Mouse (Mus musculus): ENCODE results near the gene Adm. TPM values are rescaled to one million over a fixed set of nuclear protein-coding genes. Genes with fewer than 3 reads are reported as not detected.
A peak's percentile ranks its signal among the peaks of the same experiment; 100 is the strongest.

Gene Adm
- polyA plus RNA-seq, 1 experiment from 2014 or later: 12.5 TPM

DNA sequence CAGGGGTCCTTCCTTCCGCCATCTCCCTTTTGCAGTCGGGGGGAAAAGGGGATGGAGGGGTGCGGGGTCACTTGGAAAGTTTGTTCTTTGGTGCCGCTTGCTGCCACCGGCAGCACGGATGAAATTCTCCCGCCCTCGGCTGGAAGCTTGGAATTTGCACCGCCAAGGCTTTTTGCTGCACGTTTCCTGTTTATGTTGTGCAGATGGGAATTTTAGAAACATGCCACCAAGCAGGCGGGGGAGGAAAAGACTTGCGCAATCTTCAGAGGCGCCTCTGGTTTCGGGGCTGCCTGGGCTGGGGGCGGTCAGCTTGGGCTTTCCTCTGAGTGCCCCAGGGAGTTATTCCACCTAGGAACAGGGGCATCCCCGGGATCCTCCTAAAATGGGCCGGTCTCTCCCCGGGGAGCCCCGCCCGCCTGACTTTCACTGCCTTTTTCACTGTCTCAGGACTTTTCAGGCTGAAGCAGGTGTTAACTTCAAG lies 12.3 kb upstream of the Adm start:
- Histone ChIP-seq H3K27me3 (peaks cover 8% of the 10 kb centered on the region; the same call in 1 of the 2 replicates), H3K4me3 (replicated peaks) (peak overlapping the region; percentile 77), H3K9me3 (replicated peaks) (no peaks in the 10 kb centered on the region), H3K27ac (peak overlapping the region; percentile 98), H3K36me3 (no peaks in the 10 kb centered on the region), H3K4me1 (peaks cover 21% of the 10 kb centered on the region), H3K4me2 (peak overlapping the region; percentile 90), H3K9ac (peak overlapping the region; percentile 92)
- under 1% methylated on average over 20 of the region's 20 CpGs for WGBS
- ATAC-seq (replicated peaks; ENCODE audit: low FRiP score): peak; percentile 47

GRCm38 (mm10) chr7:110615792-110616191 lies 11.7 kb upstream of the Adm start:
- Histone ChIP-seq H3K9me3 (replicated peaks) (no peaks in the 10 kb centered on the region), H3K27ac (peak overlapping the region; percentile 98), H3K4me1 (peaks cover 21% of the 10 kb centered on the region), H3K27me3 (peaks cover 11% of the 10 kb centered on the region; the same call in 1 of the 2 replicates), H3K9ac (peak overlapping the region; percentile 92), H3K4me2 (peak overlapping the region; percentile 90), H3K36me3 (no peaks in the 10 kb centered on the region), H3K4me3 (replicated peaks) (peak overlapping the region; percentile 77; the same call in 1 of the 2 replicates)
- ATAC-seq (replicated peaks; ENCODE audit: low FRiP score): no peak
- 14% methylated on average over 11 of the region's 11 CpGs for WGBS

DNA sequence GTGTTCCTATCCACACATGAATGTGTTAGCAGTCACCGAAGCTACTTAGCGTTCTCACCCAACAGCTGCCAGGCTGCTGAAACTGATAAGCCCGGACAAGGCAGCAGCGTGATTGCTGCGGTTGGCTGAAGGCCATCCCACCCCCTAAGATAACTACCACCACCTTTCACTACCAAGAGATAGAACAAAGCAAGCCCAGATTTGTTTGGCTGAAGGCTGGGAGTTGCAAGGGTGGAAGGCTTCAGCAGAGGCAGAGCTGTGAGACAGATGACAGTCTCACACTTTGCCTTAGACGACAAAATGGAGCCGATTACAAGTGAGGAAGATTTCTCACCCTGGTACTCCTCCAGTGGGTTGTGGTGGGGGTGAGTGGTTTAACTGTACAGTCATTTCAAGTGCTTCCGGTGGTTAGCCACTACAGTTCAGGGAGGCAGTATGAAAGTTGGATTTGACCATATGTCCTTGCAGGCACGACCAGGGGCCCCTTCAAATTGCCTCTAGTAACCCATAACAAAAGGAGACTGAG lies 8.3 kb upstream of the Adm start:
- no peak overlapping the region for H3K4me3 ChIP-seq (replicated peaks)
- ATAC-seq (replicated peaks; ENCODE audit: low FRiP score): no peak
- peaks cover 19% of the 10 kb centered on the region; the same call in 1 of the 2 replicates for H3K27me3 ChIP-seq
- peaks cover 8% of the 10 kb centered on the region for H3K4me1 ChIP-seq
- H3K27ac ChIP-seq: no peak overlapping the region
- no peaks in the 10 kb centered on the region for H3K9me3 ChIP-seq (replicated peaks)
- H3K4me2 ChIP-seq: no peak overlapping the region
- no peak overlapping the region for H3K9ac ChIP-seq
- WGBS: 35% methylated on average over 9 of the region's 9 CpGs
- no peaks in the 10 kb centered on the region for H3K36me3 ChIP-seq

GRCm38 (mm10) chr7:110624067-110624466 lies 3.4 kb upstream of the Adm start:
- 51% methylated on average over 2 of the region's 2 CpGs for WGBS
- ATAC-seq (replicated peaks; ENCODE audit: low FRiP score): no peak
- H3K36me3 ChIP-seq: no peaks in the 10 kb centered on the region

DNA sequence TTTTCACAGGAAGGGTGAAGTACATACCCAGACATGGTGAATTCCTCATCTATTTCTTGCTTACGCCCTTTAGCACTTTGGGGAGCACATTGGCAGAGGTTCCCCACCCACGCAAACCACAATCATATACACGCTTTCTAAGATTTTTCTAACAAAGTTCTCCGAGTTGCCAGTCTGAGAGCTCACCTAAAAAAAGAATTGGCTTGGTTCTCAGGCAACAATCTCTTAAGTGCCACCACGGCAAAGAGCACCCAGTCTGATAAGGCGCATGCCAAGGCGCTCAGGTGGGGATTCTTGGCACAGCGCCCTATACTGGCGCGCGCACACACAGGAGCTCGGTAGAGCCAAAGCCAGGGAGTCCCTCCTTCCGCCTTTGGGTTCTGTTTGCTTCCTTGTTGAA lies 2.5 kb upstream of the Adm start:
- no peak overlapping the region for H3K4me2 ChIP-seq
- no peaks in the 10 kb centered on the region for H3K9me3 ChIP-seq (replicated peaks)
- WGBS: 86% methylated on average over 13 of the region's 13 CpGs
- H3K4me3 ChIP-seq (replicated peaks): no peak overlapping the region
- H3K27ac ChIP-seq: no peak overlapping the region
- H3K4me1 ChIP-seq: peaks cover 45% of the 10 kb centered on the region
- no peaks in the 10 kb centered on the region for H3K36me3 ChIP-seq
- ATAC-seq (replicated peaks; ENCODE audit: low FRiP score): no peak
- peaks cover 69% of the 10 kb centered on the region for H3K27me3 ChIP-seq
- no peak overlapping the region for H3K9ac ChIP-seq

More at GRCm38 (mm10) chr7:110624067-110624466, 3.4 kb upstream of the Adm start:
- H3K4me1 ChIP-seq: peaks cover 37% of the 10 kb centered on the region
- H3K27me3 ChIP-seq: peaks cover 66% of the 10 kb centered on the region
- no peak overlapping the region for H3K4me2 ChIP-seq
- H3K4me3 ChIP-seq (replicated peaks): no peak overlapping the region
- no peak overlapping the region for H3K27ac ChIP-seq
- no peak overlapping the region for H3K9ac ChIP-seq
- no peaks in the 10 kb centered on the region for H3K9me3 ChIP-seq (replicated peaks)

GRCm38 (mm10) chr7:110625489-110625888 lies 2.0 kb upstream of the Adm start:
- H3K36me3 ChIP-seq: no peaks in the 10 kb centered on the region
- H3K9ac ChIP-seq: no peak overlapping the region
- 62% methylated on average over 10 of the region's 10 CpGs for WGBS
- no peaks in the 10 kb centered on the region for H3K9me3 ChIP-seq (replicated peaks)
- H3K4me3 ChIP-seq (replicated peaks): peak overlapping the region; percentile 50
- peaks cover 48% of the 10 kb centered on the region for H3K4me1 ChIP-seq
- no peak overlapping the region for H3K27ac ChIP-seq
- ATAC-seq (replicated peaks; ENCODE audit: low FRiP score): no peak
- H3K4me2 ChIP-seq: peak overlapping the region; percentile 90
- peaks cover 66% of the 10 kb centered on the region for H3K27me3 ChIP-seq

DNA sequence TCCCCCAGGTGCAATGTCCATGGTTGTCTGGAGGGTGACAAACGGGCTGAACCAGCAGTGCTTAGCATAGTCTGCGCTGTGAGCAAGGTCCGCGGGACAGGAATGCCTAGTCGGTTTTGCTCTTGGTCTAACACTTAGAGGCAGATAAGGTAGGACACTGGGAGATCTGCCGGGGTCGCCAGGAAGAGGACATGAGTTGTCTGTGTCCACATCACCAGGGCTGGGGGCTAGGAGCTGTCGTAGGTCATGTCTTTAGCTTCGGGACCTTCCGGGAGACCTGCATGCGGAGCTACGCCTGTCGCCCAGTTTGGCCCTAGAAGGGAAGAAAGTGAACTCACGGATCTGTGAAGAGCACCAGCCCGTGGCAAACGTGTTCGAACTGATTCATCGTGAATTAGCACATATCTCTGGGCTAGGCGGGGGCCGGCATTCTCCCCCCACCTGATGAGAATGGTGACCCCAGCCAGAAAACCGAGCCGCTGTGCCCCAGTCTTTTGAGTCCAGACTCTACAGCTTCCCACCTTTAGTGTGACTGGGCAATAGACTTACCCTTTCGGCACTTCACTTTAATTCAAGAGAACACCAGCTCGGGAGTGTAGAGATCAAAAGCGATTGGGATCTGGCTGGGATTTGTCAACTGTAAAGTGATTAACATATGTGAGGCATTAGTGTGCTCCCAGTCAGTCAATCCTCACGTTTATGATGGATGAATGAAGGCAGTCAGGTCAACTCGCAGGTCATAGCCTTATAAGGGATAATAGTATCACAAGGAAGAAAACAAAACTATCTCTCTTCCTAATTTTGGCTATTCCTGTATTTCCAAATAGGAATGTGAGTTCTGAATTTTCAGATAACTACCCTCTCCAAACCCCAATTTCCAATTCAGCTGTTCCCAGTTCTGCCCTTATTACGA lies 1.0 kb upstream of the Adm start:
- WGBS: 3% methylated on average over 28 of the region's 28 CpGs
- peak overlapping the region; percentile 50 for H3K4me3 ChIP-seq (replicated peaks)
- H3K27me3 ChIP-seq: peaks cover 69% of the 10 kb centered on the region
- no peaks in the 10 kb centered on the region for H3K36me3 ChIP-seq
- peak overlapping the region; percentile 90 for H3K4me2 ChIP-seq
- H3K4me1 ChIP-seq: peaks cover 54% of the 10 kb centered on the region
- no peak overlapping the region for H3K27ac ChIP-seq
- no peaks in the 10 kb centered on the region for H3K9me3 ChIP-seq (replicated peaks)
- no peak overlapping the region for H3K9ac ChIP-seq
- ATAC-seq (replicated peaks; ENCODE audit: low FRiP score): no peak

DNA sequence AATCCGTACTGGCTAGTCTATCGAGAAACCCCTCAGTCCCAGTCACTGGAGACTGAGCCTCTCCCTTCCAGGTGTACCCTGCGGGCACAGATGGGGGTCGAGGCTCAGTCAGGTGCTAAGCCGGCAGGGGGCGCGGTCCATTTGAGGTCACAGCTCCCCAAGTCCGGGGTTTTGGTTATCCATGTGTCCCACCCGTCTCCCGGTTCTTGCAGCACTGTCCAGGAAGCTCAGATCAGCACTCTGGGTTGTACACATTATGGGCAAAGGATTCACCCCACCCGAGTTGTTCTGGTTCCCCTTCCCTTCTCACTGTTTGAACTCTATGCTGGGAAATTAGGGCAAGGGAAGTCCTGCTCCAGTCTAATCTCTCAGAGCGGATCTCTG lies 370 bp upstream of the Adm start:
- H3K4me3 ChIP-seq (replicated peaks): peak overlapping the region; percentile 50
- peak overlapping the region; percentile 90 for H3K4me2 ChIP-seq
- H3K36me3 ChIP-seq: no peaks in the 10 kb centered on the region
- no peak for ATAC-seq (replicated peaks; ENCODE audit: low FRiP score)
- H3K27me3 ChIP-seq: peaks cover 72% of the 10 kb centered on the region
- under 1% methylated on average over 12 of the region's 12 CpGs for WGBS
- no peaks in the 10 kb centered on the region for H3K9me3 ChIP-seq (replicated peaks)
- H3K4me1 ChIP-seq: peaks cover 54% of the 10 kb centered on the region
- H3K9ac ChIP-seq: no peak overlapping the region
- H3K27ac ChIP-seq: no peak overlapping the region

DNA sequence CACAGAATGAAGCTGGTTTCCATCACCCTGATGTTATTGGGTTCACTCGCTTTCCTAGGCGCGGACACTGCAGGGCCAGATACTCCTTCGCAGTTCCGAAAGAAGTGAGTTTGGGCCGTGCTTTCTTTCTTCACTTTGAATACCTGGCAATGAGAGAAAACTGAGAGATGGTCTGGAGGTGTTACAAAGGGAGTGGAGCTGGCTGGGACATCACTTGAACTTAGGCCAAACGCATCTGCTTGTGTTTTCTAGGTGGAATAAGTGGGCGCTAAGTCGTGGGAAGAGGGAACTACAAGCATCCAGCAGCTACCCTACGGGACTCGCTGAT lies 776 bp downstream of the Adm start:
- Histone ChIP-seq H3K4me2 (peak overlapping the region; percentile 90), H3K4me3 (replicated peaks) (peak overlapping the region; percentile 50), H3K9me3 (replicated peaks) (no peaks in the 10 kb centered on the region), H3K9ac (peak overlapping the region; percentile 59), H3K4me1 (peaks cover 54% of the 10 kb centered on the region), H3K36me3 (no peaks in the 10 kb centered on the region), H3K27me3 (peaks cover 75% of the 10 kb centered on the region), H3K27ac (no peak overlapping the region)
- 2% methylated on average over 11 of the region's 11 CpGs for WGBS
- ATAC-seq (replicated peaks; ENCODE audit: low FRiP score): no peak

- Histone ChIP-seq H3K27me3 (peaks cover 73% of the 10 kb centered on the region), H3K4me1 (peaks cover 54% of the 10 kb centered on the region)
- ATAC-seq (replicated peaks; ENCODE audit: low FRiP score): peak; percentile 38; the same call in 1 of the 2 replicates
Observed at GRCm38 (mm10) chr7:110628611-110629354, 1.3 kb downstream of the Adm start.

DNA sequence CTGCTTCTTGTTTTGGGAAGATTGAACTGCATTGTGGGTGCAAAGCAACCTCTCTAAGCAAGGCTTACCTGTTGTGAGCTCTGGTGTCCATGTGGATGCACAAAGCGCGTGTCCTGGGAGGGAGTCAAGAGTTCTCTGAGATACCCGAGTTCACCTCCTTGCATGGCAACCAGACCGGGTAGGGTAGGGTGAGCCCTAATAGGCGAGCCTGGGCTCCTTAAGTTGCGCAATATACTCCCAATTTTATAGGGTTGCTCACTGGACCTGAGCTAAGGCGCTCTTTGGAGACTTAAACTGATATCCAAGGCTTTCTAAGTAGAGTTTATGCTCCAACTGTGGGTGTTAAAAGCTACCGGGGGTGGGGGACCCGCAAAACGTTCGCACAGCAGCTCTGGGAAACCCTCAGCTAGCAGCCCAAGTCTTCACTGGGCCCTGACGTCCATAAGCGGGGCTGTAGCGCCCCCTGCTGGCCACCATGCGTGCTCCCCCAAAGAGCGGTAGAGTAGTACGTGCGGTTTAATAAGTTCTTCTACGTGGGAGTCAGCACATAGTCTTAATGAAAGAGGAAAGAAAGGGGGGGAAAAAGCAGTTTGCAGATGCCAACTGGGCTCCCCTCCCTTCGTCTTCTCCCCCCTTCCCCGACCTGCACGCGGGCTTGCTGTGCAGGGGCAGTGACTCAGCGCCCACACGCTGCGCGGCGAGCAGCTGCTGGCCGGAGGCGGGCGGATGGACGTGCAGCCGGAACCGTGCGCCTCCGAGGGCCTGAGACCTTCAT lies 2.6 kb downstream of the Adm start:
- Histone ChIP-seq H3K4me3 (replicated peaks) (peak overlapping the region; percentile 50), H3K27me3 (peaks cover 62% of the 10 kb centered on the region)
- ATAC-seq (replicated peaks; ENCODE audit: low FRiP score): peak; percentile 86

More at GRCm38 (mm10) chr7:110628611-110629354, 1.3 kb downstream of the Adm start:
- Histone ChIP-seq H3K9me3 (replicated peaks) (no peaks in the 10 kb centered on the region), H3K36me3 (no peaks in the 10 kb centered on the region), H3K27ac (no peak overlapping the region), H3K9ac (peak overlapping the region; percentile 59), H3K4me2 (peak overlapping the region; percentile 90), H3K4me3 (replicated peaks) (peak overlapping the region; percentile 50)
- under 1% methylated on average over 33 of the region's 33 CpGs for WGBS

More for the DNA sequence above, 2.6 kb downstream of the Adm start:
- peak overlapping the region; percentile 57 for H3K9ac ChIP-seq
- peak overlapping the region; percentile 90 for H3K4me2 ChIP-seq
- 2% methylated on average over 36 of the region's 36 CpGs for WGBS
- no peaks in the 10 kb centered on the region for H3K9me3 ChIP-seq (replicated peaks)
- peak overlapping the region; percentile 13; the same call in 1 of the 2 replicates for H3K27ac ChIP-seq
- H3K4me1 ChIP-seq: peaks cover 54% of the 10 kb centered on the region
- no peaks in the 10 kb centered on the region for H3K36me3 ChIP-seq
